Mouse (Mus musculus): Measurements from ENCODE around the gene Csn3.

Csn3 gene

DNA sequence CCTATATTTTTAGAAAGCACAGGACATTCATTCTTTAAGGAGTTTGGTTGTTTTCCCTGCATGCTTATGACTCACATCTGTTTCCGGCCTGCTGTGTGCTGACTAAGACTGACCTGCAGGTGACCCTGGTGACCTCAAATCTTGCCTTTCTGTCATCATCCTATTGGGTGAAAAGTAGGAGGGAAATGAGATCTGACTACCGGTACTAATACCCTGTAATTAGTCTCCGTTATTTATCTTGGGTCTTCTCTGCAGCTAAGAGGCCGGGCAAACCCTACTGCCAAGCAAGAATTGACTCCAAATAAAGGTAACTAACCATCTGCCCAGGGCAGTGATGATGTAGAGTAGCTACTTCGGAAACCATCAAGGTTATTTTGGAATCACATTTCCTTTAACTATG is at the start of gene Csn3:
TSS of gene Csn3 (plus strand) at position 208 of the 400 bp plus-strand sequence.
- DNase-seq = no peak

DNA sequence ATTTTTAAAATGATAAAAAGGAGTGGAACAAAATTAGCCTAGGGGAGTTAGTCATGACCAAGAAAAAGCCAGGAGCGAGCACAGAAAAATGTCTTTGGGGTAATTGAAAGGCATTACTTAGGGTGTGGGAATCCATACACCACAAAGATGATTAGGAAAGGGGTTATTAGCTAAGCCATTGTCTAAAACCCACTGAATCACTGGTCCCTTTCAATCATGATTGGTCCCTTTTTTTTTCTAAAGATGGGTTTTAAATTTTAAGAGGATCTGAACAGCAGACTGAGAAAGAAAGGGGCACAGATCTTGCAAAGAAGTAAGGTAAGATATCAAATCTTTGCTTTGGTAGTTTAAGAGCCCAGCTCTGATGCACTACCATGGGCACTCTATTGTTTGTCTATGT is 40.6 kb upstream of the Csn3 start, which contains the start of gene Odam:
TSS of gene Odam (plus strand) at position 301 of the 400 bp plus-strand sequence.
- DNase-seq = no peak

DNA sequence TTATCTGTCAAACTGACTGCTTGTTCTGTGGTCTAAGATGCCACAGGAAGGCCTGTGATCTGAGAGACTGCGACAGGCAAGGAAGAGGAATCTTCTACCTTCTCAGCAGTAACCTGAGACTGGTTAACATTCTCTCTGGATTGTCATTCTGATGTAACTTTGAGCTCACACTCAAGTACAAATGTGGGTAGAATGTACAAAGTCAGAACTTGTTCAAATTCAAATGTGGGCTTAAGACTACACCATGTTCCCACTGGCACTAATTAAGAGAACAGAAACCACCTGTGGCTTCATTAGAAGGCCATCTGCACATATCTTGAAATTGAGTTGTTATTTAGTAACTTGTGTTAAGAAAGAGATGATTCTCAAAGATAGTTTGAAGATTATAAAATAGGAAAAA is 6.2 kb downstream of the Csn3 start:
- no peak for DNase-seq

DNA sequence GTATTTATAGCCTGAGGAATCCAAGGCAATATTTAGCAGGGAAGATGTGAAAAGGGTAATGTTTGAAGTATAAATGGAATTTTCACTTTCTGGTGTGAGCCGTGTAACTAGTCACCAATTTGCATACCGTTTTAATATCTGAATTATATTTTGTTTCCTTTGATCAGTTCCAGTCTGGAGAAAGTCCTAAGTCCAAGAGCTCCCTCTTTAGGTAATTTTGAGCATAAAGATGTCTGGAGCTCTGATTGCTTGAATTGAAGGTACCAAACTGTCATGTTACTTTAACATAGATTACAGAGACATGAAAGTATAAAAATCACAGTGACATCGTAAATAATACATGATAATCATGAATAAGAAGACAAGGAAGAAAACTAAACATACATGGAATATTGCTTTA is 15.4 kb downstream of the Csn3 start:
- no peak for DNase-seq

DNA sequence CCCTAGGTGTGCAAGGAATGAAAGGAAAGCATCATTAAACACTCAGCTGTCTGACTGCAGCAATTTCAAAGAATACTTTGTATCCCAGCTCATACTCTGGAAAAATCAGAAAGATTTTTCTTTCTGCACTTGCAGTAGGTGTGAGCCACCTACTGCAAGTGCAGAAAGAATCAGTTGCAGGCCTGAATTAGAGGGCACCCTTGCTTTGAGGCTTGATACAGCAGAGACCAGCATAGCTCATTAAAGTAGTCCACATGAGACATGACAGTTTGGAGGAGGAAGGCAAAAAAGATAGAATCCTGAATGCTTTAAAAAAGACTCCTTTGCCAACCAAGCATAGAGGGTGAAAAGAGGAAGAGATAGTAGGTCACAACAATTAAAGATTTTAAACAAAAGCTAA is 17.1 kb downstream of the Csn3 start:
- no peak for DNase-seq

DNA sequence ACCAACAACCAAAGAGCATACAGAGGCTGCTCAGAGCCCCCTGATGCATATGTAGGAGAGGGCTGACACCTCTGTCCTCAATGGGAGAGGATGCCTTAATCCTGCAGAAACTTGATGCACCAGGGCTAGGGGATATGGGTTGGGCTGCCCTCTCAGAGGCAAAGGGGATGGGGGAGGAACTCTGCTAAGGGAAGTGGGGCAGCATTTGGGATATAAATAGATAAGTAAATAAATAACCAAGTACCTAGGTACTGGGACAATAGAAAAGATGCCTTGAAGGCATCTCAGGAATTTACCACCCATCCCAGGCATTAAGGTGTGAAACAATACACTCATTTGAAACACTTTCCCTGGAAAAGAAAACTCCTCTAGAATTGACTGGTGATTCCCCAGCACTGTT is 26.5 kb downstream of the Csn3 start:
- peak; percentile 81 for DNase-seq

DNA sequence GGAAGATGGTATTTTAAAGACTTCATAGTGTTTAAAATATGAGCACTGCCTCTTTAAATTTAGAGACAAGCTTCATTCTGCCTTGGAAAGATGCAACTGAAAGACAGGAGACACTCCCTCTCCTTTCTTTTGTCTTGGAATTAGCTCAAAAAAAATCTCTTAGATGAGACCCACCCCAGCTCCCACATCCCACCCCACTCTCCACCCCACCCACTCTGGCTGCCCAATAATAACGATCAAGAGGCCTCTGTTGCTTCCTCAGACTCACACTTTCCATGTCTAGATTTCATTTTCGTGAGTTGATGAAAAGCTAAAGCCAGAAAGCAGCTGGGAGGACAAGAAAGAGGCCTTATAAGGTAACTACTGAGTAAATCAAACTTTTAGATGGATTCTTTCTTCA is 43.8 kb downstream of the Csn3 start, which contains the start of the genes 2310003L06Rik and Gm28434:
TSS of gene 2310003L06Rik (plus strand) at position 259 of the 400 bp plus-strand sequence.
TSS of gene Gm28434 (plus strand) at position 317 of the 400 bp plus-strand sequence.
- DNase-seq = no peak

DNA sequence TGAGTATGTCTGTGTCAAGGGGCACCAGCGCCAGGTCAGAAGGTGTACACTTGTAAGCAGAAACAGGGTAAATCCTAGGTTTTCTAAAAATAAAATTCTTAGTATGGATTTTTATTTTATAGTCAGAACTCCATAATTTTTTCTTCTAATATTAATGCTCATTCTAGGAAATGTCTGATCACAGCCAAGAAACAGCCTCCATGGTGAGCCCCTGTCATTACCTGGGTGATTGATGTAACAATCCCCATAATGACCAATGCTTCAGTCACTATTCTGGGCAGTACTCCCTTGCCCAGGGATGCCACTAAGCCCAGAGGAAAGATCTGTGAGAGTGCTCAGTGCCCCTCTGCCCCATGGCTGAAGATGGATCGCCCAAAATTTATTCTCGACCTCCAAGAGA is 53.8 kb downstream of the Csn3 start, which contains the start of gene Cabs1:
TSS of gene Cabs1 (plus strand) at position 301 of the 400 bp plus-strand sequence.
- DNase-seq = no peak

All from heart, adult 11 months (tissue).